In the genomic region with DNA sequence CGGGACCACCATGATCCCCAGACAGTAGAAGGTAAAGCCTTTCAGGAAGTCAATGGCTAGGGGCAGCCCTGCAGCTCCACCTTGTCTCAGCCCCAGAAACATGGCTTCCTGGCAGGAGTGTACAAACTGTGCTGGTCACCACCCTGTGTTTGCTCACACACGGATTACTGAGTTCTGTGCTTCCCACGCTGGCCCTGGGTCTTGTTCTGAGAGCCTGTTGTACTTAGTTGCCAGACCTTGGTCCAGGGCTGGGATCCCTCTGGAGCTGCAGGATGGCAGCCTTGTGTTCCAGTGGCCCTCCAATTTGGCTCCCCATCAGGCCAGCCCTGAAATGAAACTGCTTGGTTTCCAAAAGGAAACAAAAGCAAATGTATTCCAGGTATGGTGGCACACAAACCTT, we compare ENCODE assay signal across 25 mouse cellular contexts. TPM values are rescaled to one million over a fixed set of nuclear protein-coding genes. Genes with fewer than 3 reads are reported as not detected.
DNase-seq lines count a peak whose midpoint lies in the region; ATAC-seq and TF ChIP-seq lines count a peak whose summit lies in the region.
"Had no signal": no experiment of that assay in that cellular context is flagged by ENCODE, and none has a peak within 500 bp of the region (broad histone marks: within the 10 kb centered on the region; RNA-seq: fewer than 3 reads in every experiment).

No protein-coding gene starts in this region.

- H3K36me3 ChIP-seq in heart, embryonic 13.5 days = peaks cover 34% of the 10 kb centered on the region
- H3K36me3 ChIP-seq in heart, adult 2 months (ENCODE audit: control insufficient read depth, insufficient read depth, low read length) = no peaks in the 10 kb centered on the region
- H3K36me3 ChIP-seq in midbrain, embryonic 11.5 days (ENCODE audit: control insufficient read depth, insufficient read depth, low read length) = peaks cover 7% of the 10 kb centered on the region; the same call in 1 of the 2 replicates
- 0 out of 2 replicates have a peak, but pooled peaks cover 6% of the 10 kb centered on the region for H3K36me3 ChIP-seq in midbrain, embryonic 16.5 days (ENCODE audit: control insufficient read depth, insufficient read depth, low read length)
- 0 out of 2 replicates have a peak, but pooled peaks cover 3% of the 10 kb centered on the region for H3K36me3 ChIP-seq in stomach, postnatal 0 days (ENCODE audit: control insufficient read depth, insufficient read depth, low read length)

- no peak for ATAC-seq in heart, embryonic 13.5 days (ENCODE audit: extremely low read depth, insufficient number of reproducible peaks, low FRiP score, low TSS enrichment)
- ATAC-seq in midbrain, embryonic 11.5 days (ENCODE audit: low FRiP score) = no peak
- ATAC-seq in midbrain, embryonic 16.5 days = no peak
- no peak for ATAC-seq in stomach, postnatal 0 days (ENCODE audit: low FRiP score, low TSS enrichment)
- ATAC-seq: CD4-positive, CD25-positive, alpha-beta regulatory T cell, adult 4 months; forebrain, embryonic 15.5 days; intestine, embryonic 15.5 days had no signal

- H3K4me1 ChIP-seq in heart, embryonic 13.5 days = peaks cover 11% of the 10 kb centered on the region
- peaks cover 5% of the 10 kb centered on the region for H3K4me1 ChIP-seq in heart, adult 2 months (ENCODE audit: control insufficient read depth, insufficient read depth, low read length)
- H3K4me1 ChIP-seq in midbrain, embryonic 11.5 days (ENCODE audit: control insufficient read depth, insufficient read depth, low read length) = peaks cover 6% of the 10 kb centered on the region; the same call in 1 of the 2 replicates
- H3K4me1 ChIP-seq in midbrain, embryonic 16.5 days (ENCODE audit: control insufficient read depth, insufficient read depth, low read length) = no peaks in the 10 kb centered on the region
- H3K4me1 ChIP-seq in stomach, postnatal 0 days (replicated peaks; ENCODE audit: control insufficient read depth, insufficient read depth) = no peaks in the 10 kb centered on the region
- H3K4me1 ChIP-seq: forebrain, embryonic 15.5 days had no signal

- no peak for TF ChIP-seq POLR2A in heart, adult 2 months (IDR thresholded peaks at IDR 0.05; ENCODE audit: insufficient read depth, low read depth, low read length)

- no peaks in the 10 kb centered on the region for H3K79me2 ChIP-seq in heart, adult 2 months (replicated peaks; ENCODE audit: control insufficient read depth, insufficient read depth, low read length)

- no peak overlapping the region for H3K4me3 ChIP-seq in heart, embryonic 13.5 days
- no peak overlapping the region for H3K4me3 ChIP-seq in heart, adult 2 months
- H3K4me3 ChIP-seq in midbrain, embryonic 11.5 days (ENCODE audit: low read depth, low read length) = no peak overlapping the region
- no peak overlapping the region for H3K4me3 ChIP-seq in midbrain, embryonic 16.5 days (ENCODE audit: low read depth, low read length)
- no peak overlapping the region for H3K4me3 ChIP-seq in stomach, postnatal 0 days (ENCODE audit: low read depth, low read length)
- H3K4me3 ChIP-seq: embryonic facial prominence, embryonic 12.5 days; embryonic facial prominence, embryonic 15.5 days; forebrain, embryonic 12.5 days; forebrain, embryonic 15.5 days; hindbrain, embryonic 10.5 days; hindbrain, embryonic 13.5 days; intestine, embryonic 15.5 days had no signal

- H3K9ac ChIP-seq in heart, embryonic 13.5 days = peak overlapping the region; percentile 7; the same call in 1 of the 2 replicates
- H3K9ac ChIP-seq in heart, adult 2 months (ENCODE audit: low read depth, low read length) = no peak overlapping the region
- H3K9ac ChIP-seq in midbrain, embryonic 11.5 days (ENCODE audit: low read length) = no peak overlapping the region
- no peak overlapping the region for H3K9ac ChIP-seq in midbrain, embryonic 16.5 days (ENCODE audit: low read depth, low read length)
- peak overlapping the region; percentile 23; the same call in 1 of the 2 replicates for H3K9ac ChIP-seq in stomach, postnatal 0 days (ENCODE audit: low read length)
- H3K9ac ChIP-seq: embryonic facial prominence, embryonic 12.5 days; embryonic facial prominence, embryonic 15.5 days; forebrain, embryonic 12.5 days; forebrain, embryonic 15.5 days; hindbrain, embryonic 13.5 days; intestine, embryonic 15.5 days had no signal

- no peaks in the 10 kb centered on the region for H3K9me3 ChIP-seq in heart, embryonic 13.5 days
- no peaks in the 10 kb centered on the region for H3K9me3 ChIP-seq in midbrain, embryonic 11.5 days (ENCODE audit: control insufficient read depth, low read length)
- H3K9me3 ChIP-seq in midbrain, embryonic 16.5 days (replicated peaks; ENCODE audit: control insufficient read depth, low read length, poor library complexity, severe bottlenecking) = no peaks in the 10 kb centered on the region
- no peaks in the 10 kb centered on the region for H3K9me3 ChIP-seq in stomach, postnatal 0 days (ENCODE audit: control insufficient read depth, low read length)
- H3K9me3 ChIP-seq: embryonic facial prominence, embryonic 12.5 days; embryonic facial prominence, embryonic 15.5 days; forebrain, embryonic 12.5 days; forebrain, embryonic 15.5 days; hindbrain, embryonic 10.5 days; hindbrain, embryonic 13.5 days; intestine, embryonic 15.5 days had no signal

- no peak overlapping the region for H3K4me2 ChIP-seq in heart, embryonic 13.5 days
- H3K4me2 ChIP-seq in midbrain, embryonic 11.5 days = no peak overlapping the region
- H3K4me2 ChIP-seq in midbrain, embryonic 16.5 days (ENCODE audit: low read length) = no peak overlapping the region
- no peak overlapping the region for H3K4me2 ChIP-seq in stomach, postnatal 0 days (replicated peaks; ENCODE audit: low read depth)
- H3K4me2 ChIP-seq: embryonic facial prominence, embryonic 12.5 days; embryonic facial prominence, embryonic 15.5 days; forebrain, embryonic 12.5 days; forebrain, embryonic 15.5 days; hindbrain, embryonic 13.5 days; intestine, embryonic 15.5 days had no signal

- TF ChIP-seq CTCF in heart, adult 2 months (IDR thresholded peaks at IDR 0.05) = no peak
- no peak for TF ChIP-seq CTCF in stomach, postnatal 0 days (IDR thresholded peaks at IDR 0.05; ENCODE audit: low read depth)

- no peak for TF ChIP-seq EP300 in heart, adult 2 months (IDR thresholded peaks at IDR 0.05; ENCODE audit: insufficient read depth, low read depth, low read length)
- no peak for TF ChIP-seq EP300 in stomach, postnatal 0 days (optimal IDR thresholded peaks at IDR 0.05)

- no peak overlapping the region for H3K27ac ChIP-seq in heart, embryonic 13.5 days (replicated peaks)
- H3K27ac ChIP-seq in heart, adult 2 months = no peak overlapping the region
- H3K27ac ChIP-seq in midbrain, embryonic 11.5 days (ENCODE audit: low read depth, low read length) = no peak overlapping the region
- H3K27ac ChIP-seq in midbrain, embryonic 16.5 days (ENCODE audit: low read length) = no peak overlapping the region
- peak overlapping the region; percentile 45 for H3K27ac ChIP-seq in stomach, postnatal 0 days (replicated peaks)
- H3K27ac ChIP-seq: embryonic facial prominence, embryonic 12.5 days; embryonic facial prominence, embryonic 15.5 days; forebrain, embryonic 12.5 days; forebrain, embryonic 15.5 days; hindbrain, embryonic 10.5 days; hindbrain, embryonic 13.5 days; intestine, embryonic 15.5 days had no signal

- WGBS in heart, embryonic 13.5 days = 67% methylated on average over 3 of the region's 3 CpGs
- WGBS in heart, adult 2 months = 75% methylated on average over 3 of the region's 3 CpGs
- 86% methylated on average over 3 of the region's 3 CpGs for WGBS in midbrain, embryonic 11.5 days
- WGBS in midbrain, embryonic 16.5 days = 87% methylated on average over 3 of the region's 3 CpGs
- WGBS in stomach, postnatal 0 days = 62% methylated on average over 3 of the region's 3 CpGs

- H3K27me3 ChIP-seq in heart, embryonic 13.5 days (replicated peaks) = peaks cover 28% of the 10 kb centered on the region
- no peaks in the 10 kb centered on the region for H3K27me3 ChIP-seq in heart, adult 2 months (ENCODE audit: control insufficient read depth, insufficient read depth, low read length)
- H3K27me3 ChIP-seq in midbrain, embryonic 11.5 days (ENCODE audit: control insufficient read depth, insufficient read depth, low read length) = peaks cover 3% of the 10 kb centered on the region; the same call in 1 of the 2 replicates
- H3K27me3 ChIP-seq in midbrain, embryonic 16.5 days (ENCODE audit: control insufficient read depth, insufficient read depth, low read depth, low read length) = peaks cover 8% of the 10 kb centered on the region; the same call in 1 of the 2 replicates
- H3K27me3 ChIP-seq in stomach, postnatal 0 days (ENCODE audit: control insufficient read depth, insufficient read depth, low read length) = no peaks in the 10 kb centered on the region
- H3K27me3 ChIP-seq: embryonic facial prominence, embryonic 15.5 days; forebrain, embryonic 15.5 days; intestine, embryonic 15.5 days had no signal

- intact Hi-C loops in heart, adult 2 months (cut with DNase I) = no loop called here

- peak; percentile 44 for DNase-seq in cerebellum, adult 9-10 months
- no peak for DNase-seq in cerebellum, postnatal 4 days (ENCODE audit: low spot score in 2 of 2)
- DNase-seq in heart, adult 2 months = no peak
- DNase-seq in midbrain, embryonic 11.5 days (ENCODE audit: low spot score, missing footprints) = peak; percentile 65
- no peak for DNase-seq in stomach, postnatal 0 days (ENCODE audit: low spot score)
- DNase-seq in lung, postnatal 25 days (ENCODE audit: low spot score) = no peak
- DNase-seq: adrenal gland, adult 2 months; adrenal gland, postnatal 14 days; gastrocnemius, postnatal 25 days; heart, postnatal 36 days had no signal

RNA-seq across cellular contexts. Expression of gene Eps8l2, which starts 2.4 kb away (rescaled TPM):
- polyA plus RNA-seq in heart, embryonic 13.5 days (2015; fragmentation: Nextera tagmentation; extraction: Ambion mirVana) = 1.4 TPM in 2 replicates
- 1 to 10 TPM; 3.8 to 4.3 TPM for total RNA-seq in heart, adult 2 months (2021)
- 5.8 and 8.9 TPM in 2 replicates for polyA plus RNA-seq in heart, adult 2 months (2012; rRNA removed)
- polyA plus RNA-seq in midbrain, embryonic 11.5 days (2014; fragmentation: Nextera tagmentation; extraction: Ambion mirVana) = 0.97 and 1.3 TPM in 2 replicates
- polyA plus RNA-seq in midbrain, embryonic 16.5 days (2015; fragmentation: Nextera tagmentation; extraction: Ambion mirVana) = 0.61 and 1.0 TPM in 2 replicates
- 86.1 and 96.5 TPM in 2 replicates for polyA plus RNA-seq in stomach, postnatal 0 days (2015; fragmentation: Nextera tagmentation; extraction: Ambion mirVana)
- total RNA-seq: MEL had no signal
- polyA plus RNA-seq: CD4-positive, CD25-positive, alpha-beta regulatory T cell, adult 4 months had no signal

RNA-seq across cellular contexts. Expression of gene Tmem80, which starts 8.8 kb away (rescaled TPM):
- 33.2 and 39.9 TPM in 2 replicates for polyA plus RNA-seq in heart, embryonic 13.5 days (2015; fragmentation: Nextera tagmentation; extraction: Ambion mirVana)
- total RNA-seq in heart, adult 2 months (2021) = 10 to 100 TPM; 13.5 to 14.9 TPM
- polyA plus RNA-seq in heart, adult 2 months (2012; rRNA removed) = 28.9 and 34.5 TPM in 2 replicates
- 31.4 and 34.4 TPM in 2 replicates for polyA plus RNA-seq in midbrain, embryonic 11.5 days (2014; fragmentation: Nextera tagmentation; extraction: Ambion mirVana)
- 53.1 and 54.7 TPM in 2 replicates for polyA plus RNA-seq in midbrain, embryonic 16.5 days (2015; fragmentation: Nextera tagmentation; extraction: Ambion mirVana)
- 18.6 and 19.7 TPM in 2 replicates for polyA plus RNA-seq in stomach, postnatal 0 days (2015; fragmentation: Nextera tagmentation; extraction: Ambion mirVana)

RNA-seq across cellular contexts. Expression of gene Deaf1, which starts 8.8 kb away (rescaled TPM):
- 35.5 and 37.4 TPM in 2 replicates for polyA plus RNA-seq in heart, embryonic 13.5 days (2015; fragmentation: Nextera tagmentation; extraction: Ambion mirVana)
- total RNA-seq in heart, adult 2 months (2021) = 10 to 100 TPM; 10.8 to 13.5 TPM
- polyA plus RNA-seq in heart, adult 2 months (2012; rRNA removed) = 9.7 and 9.8 TPM in 2 replicates
- 61.6 and 66.9 TPM in 2 replicates for polyA plus RNA-seq in midbrain, embryonic 11.5 days (2014; fragmentation: Nextera tagmentation; extraction: Ambion mirVana)
- polyA plus RNA-seq in midbrain, embryonic 16.5 days (2015; fragmentation: Nextera tagmentation; extraction: Ambion mirVana) = 211 and 237 TPM in 2 replicates
- 37.6 and 40.1 TPM in 2 replicates for polyA plus RNA-seq in stomach, postnatal 0 days (2015; fragmentation: Nextera tagmentation; extraction: Ambion mirVana)

RNA-seq across cellular contexts. Expression of gene Drd4, which starts 44.5 kb away (rescaled TPM):
- 0.05 TPM in 1 of 2 replicates, not detected in the other for polyA plus RNA-seq in heart, embryonic 13.5 days (2015; fragmentation: Nextera tagmentation; extraction: Ambion mirVana)
- total RNA-seq in heart, adult 2 months (2021) = not detected
- 0.04 TPM in 1 of 2 replicates, not detected in the other for polyA plus RNA-seq in heart, adult 2 months (2012; rRNA removed)
- polyA plus RNA-seq in midbrain, embryonic 11.5 days (2014; fragmentation: Nextera tagmentation; extraction: Ambion mirVana) = 0.14 and 0.17 TPM in 2 replicates
- 0.58 and 1.2 TPM in 2 replicates for polyA plus RNA-seq in midbrain, embryonic 16.5 days (2015; fragmentation: Nextera tagmentation; extraction: Ambion mirVana)
- polyA plus RNA-seq in stomach, postnatal 0 days (2015; fragmentation: Nextera tagmentation; extraction: Ambion mirVana) = 0.06 and 0.16 TPM in 2 replicates
- total RNA-seq: common myeloid progenitor, adult 5-6 weeks; gastrocnemius, adult 8-10 months; heart, adult 8-10 months; heart, postnatal 36 days; MEL had no signal
- polyA plus RNA-seq: CD4-positive, CD25-positive, alpha-beta regulatory T cell, adult 4 months; heart, embryonic 14.5 days had no signal

RNA-seq across cellular contexts. Expression of gene Taldo1, which starts 55.7 kb away (rescaled TPM):
- 248 and 250 TPM in 2 replicates for polyA plus RNA-seq in heart, embryonic 13.5 days (2015; fragmentation: Nextera tagmentation; extraction: Ambion mirVana)
- 100 to 1,000 TPM; 110 to 116 TPM for total RNA-seq in heart, adult 2 months (2021)
- polyA plus RNA-seq in heart, adult 2 months (2012; rRNA removed) = 132 and 135 TPM in 2 replicates
- polyA plus RNA-seq in midbrain, embryonic 11.5 days (2014; fragmentation: Nextera tagmentation; extraction: Ambion mirVana) = 386 and 400 TPM in 2 replicates
- polyA plus RNA-seq in midbrain, embryonic 16.5 days (2015; fragmentation: Nextera tagmentation; extraction: Ambion mirVana) = 291 and 309 TPM in 2 replicates
- polyA plus RNA-seq in stomach, postnatal 0 days (2015; fragmentation: Nextera tagmentation; extraction: Ambion mirVana) = 459 and 468 TPM in 2 replicates

Comparison
In these comparisons a context has a peak if more than half of its experiments do, and no peak if none do; other contexts are left out.
1. DNase-seq: peak in cerebellum, adult 9-10 months (single experiment) and midbrain, embryonic 11.5 days (single experiment); none in cerebellum, postnatal 4 days (0 of 2), heart, adult 2 months (0 of 2), stomach, postnatal 0 days (single experiment) and lung, postnatal 25 days (single experiment).
2. H3K9ac ChIP-seq: peak in heart, embryonic 13.5 days (single experiment) and stomach, postnatal 0 days (single experiment); none in heart, adult 2 months (single experiment), midbrain, embryonic 11.5 days (single experiment) and midbrain, embryonic 16.5 days (single experiment).